Mouse (Mus musculus): ENCODE results near the gene Cd200r2. TPM values are rescaled to one million over a fixed set of nuclear protein-coding genes. Genes with fewer than 3 reads are reported as not detected.

Cd200r2 gene
- polyA plus RNA-seq, 1 experiment from 2014 or later = not detected

Other genes with a start within 250 kb of the Cd200r2 start
- 10.1 and 10.4 TPM in 2 replicates for gene Nepro, start 142.8 kb upstream of the Cd200r2 start, polyA plus RNA-seq (2014; fragmentation: Nextera tagmentation; extraction: Ambion mirVana)
- 30.3 and 32.5 TPM in 2 replicates for gene Gtpbp8, start 120.7 kb upstream of the Cd200r2 start, polyA plus RNA-seq (2014; fragmentation: Nextera tagmentation; extraction: Ambion mirVana)
- 5.9 and 6.1 TPM in 2 replicates for gene Cd200r1, start 101.4 kb upstream of the Cd200r2 start, polyA plus RNA-seq (2014; fragmentation: Nextera tagmentation; extraction: Ambion mirVana)
- gene Cd200r4, start 55.4 kb upstream of the Cd200r2 start, polyA plus RNA-seq (2014; fragmentation: Nextera tagmentation; extraction: Ambion mirVana) = 0.17 and 0.51 TPM in 2 replicates
- gene Cd200r3, start 76.6 kb downstream of the Cd200r2 start, polyA plus RNA-seq (2014; fragmentation: Nextera tagmentation; extraction: Ambion mirVana) = 0.58 and 0.64 TPM in 2 replicates
- 20.6 and 23.7 TPM in 2 replicates for gene Ccdc80, start 226.3 kb downstream of the Cd200r2 start, polyA plus RNA-seq (2014; fragmentation: Nextera tagmentation; extraction: Ambion mirVana)

Data from liver, embryonic 11.5 days (tissue).